Mouse (Mus musculus) liver, embryonic 14 days (tissue): Measurements from ENCODE around the gene Tmem50a. TPM values are rescaled to one million over a fixed set of nuclear protein-coding genes. Genes with fewer than 3 reads are reported as not detected.

Experiments used
- polyA plus RNA-seq: library from polyadenylated mRNA; depleted of rRNA; stranded (reverse); fragments of >200 nt; gene quantifications from 2 replicates; pipeline ENCODE4 v1.2.3, GENCODE M21; 2012; rRNA removed

The Tmem50a gene
- polyA plus RNA-seq, result 40.8 and 49.2 TPM in 2 replicates

GRCm38 (mm10) chr4:134914864-134915209 lies at the start of gene Tmem50a:
Tmem50a (minus strand) TSS chr4:134915024.

GRCm38 (mm10) chr4:134930684-134931481 lies 16.1 kb upstream of the Tmem50a start, which contains the start of gene Syf2:
Syf2 (plus strand) TSS chr4:134930898.

GRCm38 (mm10) chr4:134923258-134924018 lies 8.6 kb upstream of the Tmem50a start, which contains the start of gene Rsrp1:
Rsrp1 (plus strand) TSS chr4:134923592.

GRCm38 (mm10) chr4:134863937-134864729 lies 50.7 kb downstream of the Tmem50a start, which contains the start of gene Rhd:
Rhd (plus strand) TSS chr4:134864536.

GRCm38 (mm10) chr4:134853259-134853636 lies 61.6 kb downstream of the Tmem50a start, which contains the start of gene Maco1:
Maco1 (minus strand) TSS chr4:134853345.

Other genes with a start within 250 kb of the Tmem50a start
- gene Man1c1, start 210.7 kb downstream of the Tmem50a start, polyA plus RNA-seq, result 1.4 and 1.7 TPM in 2 replicates
- gene Ldlrap1, start 147.0 kb downstream of the Tmem50a start, polyA plus RNA-seq, result 7.7 and 10.5 TPM in 2 replicates
- gene Maco1, start 61.7 kb downstream of the Tmem50a start, polyA plus RNA-seq, result 10.6 and 10.7 TPM in 2 replicates
- gene Rhd, start 50.5 kb downstream of the Tmem50a start, polyA plus RNA-seq, result 199 and 266 TPM in 2 replicates
- 202 and 233 TPM in 2 replicates for gene Rsrp1, start 8.6 kb upstream of the Tmem50a start, polyA plus RNA-seq
- gene Syf2, start 15.9 kb upstream of the Tmem50a start, polyA plus RNA-seq, result 50.7 and 51.5 TPM in 2 replicates
- 0.88 and 1.1 TPM in 2 replicates for gene Runx3, start 205.6 kb upstream of the Tmem50a start, polyA plus RNA-seq